ENCODE assay signal across 9 mouse cellular contexts in the genomic region with DNA sequence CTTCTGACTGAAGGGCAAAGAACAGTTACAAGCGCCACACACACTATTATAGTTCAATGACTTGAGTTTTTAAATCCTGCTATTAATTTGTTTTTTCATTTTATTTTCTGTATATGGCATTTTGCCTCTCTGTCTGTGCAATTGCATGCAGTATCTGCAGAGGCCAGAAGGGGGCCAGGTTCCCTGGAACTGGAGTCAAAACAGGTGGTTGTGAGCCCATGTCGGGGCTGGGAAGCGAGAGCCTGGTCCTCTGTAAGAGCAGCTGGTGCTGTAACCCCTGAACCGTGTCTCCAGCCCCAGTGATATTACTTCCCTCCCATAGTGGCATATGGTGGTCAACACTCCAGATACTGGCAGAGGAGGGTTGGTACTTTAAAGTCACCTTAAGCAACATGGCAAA. TPM values are rescaled to one million over a fixed set of nuclear protein-coding genes. Genes with fewer than 3 reads are reported as not detected.
DNase-seq lines count a peak whose midpoint lies in the region; ATAC-seq and TF ChIP-seq lines count a peak whose summit lies in the region.
"Had no signal": no experiment of that assay in that cellular context is flagged by ENCODE, and none has a peak within 500 bp of the region (broad histone marks: within the 10 kb centered on the region; RNA-seq: fewer than 3 reads in every experiment).

No protein-coding gene starts in this region.

- no peak for ATAC-seq in forebrain, embryonic 16.5 days
- ATAC-seq in embryonic facial prominence, embryonic 11.5 days (replicated peaks; ENCODE audit: insufficient number of reproducible peaks, low FRiP score, low TSS enrichment, low read depth) = 0 out of 2 replicates have a peak, but pooled peaks have one; percentile 46
- ATAC-seq in lung, embryonic 14.5 days (ENCODE audit: insufficient read depth) = no peak

- H3K4me2 ChIP-seq in forebrain, embryonic 16.5 days (ENCODE audit: low read length) = no peak overlapping the region
- H3K4me2 ChIP-seq in embryonic facial prominence, embryonic 11.5 days (ENCODE audit: low read depth, low read length) = no peak overlapping the region
- no peak overlapping the region for H3K4me2 ChIP-seq in lung, embryonic 14.5 days
- H3K4me2 ChIP-seq: heart, embryonic 15.5 days had no signal

- H3K27me3 ChIP-seq in forebrain, embryonic 10.5 days (ENCODE audit: poor library complexity, severe bottlenecking) = peaks cover 19% of the 10 kb centered on the region
- H3K27me3 ChIP-seq in forebrain, embryonic 16.5 days (replicated peaks; ENCODE audit: control insufficient read depth, insufficient read depth, low read length) = no peaks in the 10 kb centered on the region
- no peaks in the 10 kb centered on the region for H3K27me3 ChIP-seq in embryonic facial prominence, embryonic 11.5 days (ENCODE audit: control insufficient read depth, insufficient read depth, low read length)
- no peaks in the 10 kb centered on the region for H3K27me3 ChIP-seq in kidney, adult 2 months (replicated peaks; ENCODE audit: control insufficient read depth, insufficient read depth, low read length)
- no peaks in the 10 kb centered on the region for H3K27me3 ChIP-seq in lung, embryonic 14.5 days (ENCODE audit: insufficient read depth, low read length)
- H3K27me3 ChIP-seq: heart, embryonic 15.5 days had no signal

- peak; percentile 79 for TF ChIP-seq CTCF in kidney, adult 2 months (conservative IDR thresholded peaks at IDR 0.05; ENCODE audit: insufficient read depth, insufficient read length, low read depth, low read length)
- peak; percentile 78 for TF ChIP-seq CTCF in lung, embryonic 14.5 days (IDR thresholded peaks at IDR 0.05; ENCODE audit: low read depth)

- DNase-seq in forebrain, embryonic 10.5 days (ENCODE audit: extremely low spot score, low spot score) = peak; percentile 68
- DNase-seq in urinary bladder, postnatal 25 days (ENCODE audit: low spot score) = peak; percentile 66
- no peak for DNase-seq in urinary bladder, postnatal 10 days (ENCODE audit: low spot score)
- peak; percentile 77 for DNase-seq in embryonic facial prominence, embryonic 11.5 days (ENCODE audit: low spot score)
- peak; percentile 77 for DNase-seq in kidney, adult 2 months
- peak; percentile 79 for DNase-seq in lung, embryonic 14.5 days
- DNase-seq in spleen, postnatal 10 days (ENCODE audit: low spot score in 2 of 2) = peak; percentile 69 to 88

- 0 out of 2 replicates have a peak, but pooled peaks cover 9% of the 10 kb centered on the region for H3K9me3 ChIP-seq in forebrain, embryonic 10.5 days
- no peaks in the 10 kb centered on the region for H3K9me3 ChIP-seq in forebrain, embryonic 16.5 days (ENCODE audit: control insufficient read depth, low read length)
- no peaks in the 10 kb centered on the region; the same call in 1 of the 2 replicates for H3K9me3 ChIP-seq in embryonic facial prominence, embryonic 11.5 days (replicated peaks; ENCODE audit: control insufficient read depth, low read length)
- H3K9me3 ChIP-seq in lung, embryonic 14.5 days (ENCODE audit: low read depth, low read length) = no peaks in the 10 kb centered on the region
- H3K9me3 ChIP-seq: heart, embryonic 15.5 days had no signal

- no peak overlapping the region for H3K9ac ChIP-seq in forebrain, embryonic 16.5 days (replicated peaks; ENCODE audit: low read depth, low read length)
- H3K9ac ChIP-seq in embryonic facial prominence, embryonic 11.5 days (replicated peaks; ENCODE audit: low read length) = no peak overlapping the region
- no peak overlapping the region for H3K9ac ChIP-seq in lung, embryonic 14.5 days
- H3K9ac ChIP-seq: heart, embryonic 15.5 days had no signal

- 16% methylated on average over 4 of the region's 4 CpGs for WGBS in forebrain, embryonic 10.5 days
- 15% methylated on average over 4 of the region's 4 CpGs for WGBS in forebrain, embryonic 16.5 days
- 9% methylated on average over 4 of the region's 4 CpGs for WGBS in embryonic facial prominence, embryonic 11.5 days
- 15% methylated on average over 4 of the region's 4 CpGs for WGBS in kidney, adult 2 months
- 11% methylated on average over 4 of the region's 4 CpGs for WGBS in lung, embryonic 14.5 days

- H3K4me3 ChIP-seq in forebrain, embryonic 10.5 days = no peak overlapping the region
- H3K4me3 ChIP-seq in forebrain, embryonic 16.5 days (replicated peaks; ENCODE audit: low read length) = no peak overlapping the region
- no peak overlapping the region for H3K4me3 ChIP-seq in embryonic facial prominence, embryonic 11.5 days (ENCODE audit: low read depth, low read length)
- no peak overlapping the region for H3K4me3 ChIP-seq in kidney, adult 2 months (ENCODE audit: insufficient read depth, low read depth, low read length)
- H3K4me3 ChIP-seq in lung, embryonic 14.5 days (ENCODE audit: low read depth, low read length) = no peak overlapping the region
- H3K4me3 ChIP-seq: heart, embryonic 15.5 days had no signal

- no peaks in the 10 kb centered on the region for H3K36me3 ChIP-seq in forebrain, embryonic 10.5 days (replicated peaks)
- no peaks in the 10 kb centered on the region for H3K36me3 ChIP-seq in forebrain, embryonic 16.5 days (ENCODE audit: control insufficient read depth, insufficient read depth)
- H3K36me3 ChIP-seq in embryonic facial prominence, embryonic 11.5 days (replicated peaks; ENCODE audit: control insufficient read depth, insufficient read depth, low read depth, low read length) = no peaks in the 10 kb centered on the region
- H3K36me3 ChIP-seq in kidney, adult 2 months (ENCODE audit: control insufficient read depth, insufficient read depth, low read length) = no peaks in the 10 kb centered on the region
- H3K36me3 ChIP-seq in lung, embryonic 14.5 days (ENCODE audit: insufficient read depth) = no peaks in the 10 kb centered on the region
- H3K36me3 ChIP-seq: heart, embryonic 15.5 days had no signal

- H3K4me1 ChIP-seq in forebrain, embryonic 10.5 days = 0 out of 2 replicates have a peak, but pooled peaks cover under 1% of the 10 kb centered on the region
- no peaks in the 10 kb centered on the region for H3K4me1 ChIP-seq in forebrain, embryonic 16.5 days (replicated peaks; ENCODE audit: control insufficient read depth, insufficient read depth, low read length)
- H3K4me1 ChIP-seq in embryonic facial prominence, embryonic 11.5 days (ENCODE audit: control insufficient read depth, insufficient read depth, low read length) = no peaks in the 10 kb centered on the region
- no peaks in the 10 kb centered on the region for H3K4me1 ChIP-seq in kidney, adult 2 months (ENCODE audit: control insufficient read depth, insufficient read depth, low read length)
- no peaks in the 10 kb centered on the region for H3K4me1 ChIP-seq in lung, embryonic 14.5 days (ENCODE audit: insufficient read depth)

- no peak overlapping the region for H3K27ac ChIP-seq in forebrain, embryonic 10.5 days
- no peak overlapping the region for H3K27ac ChIP-seq in forebrain, embryonic 16.5 days (ENCODE audit: low read length)
- H3K27ac ChIP-seq in embryonic facial prominence, embryonic 11.5 days (replicated peaks; ENCODE audit: low read depth, low read length) = no peak overlapping the region
- H3K27ac ChIP-seq in kidney, adult 2 months (ENCODE audit: insufficient read depth, low read depth, low read length) = no peak overlapping the region
- no peak overlapping the region for H3K27ac ChIP-seq in lung, embryonic 14.5 days (ENCODE audit: low read depth)
- H3K27ac ChIP-seq: heart, embryonic 15.5 days had no signal

- TF ChIP-seq POLR2A in kidney, adult 2 months (IDR thresholded peaks at IDR 0.05; ENCODE audit: low read depth, low read length) = no peak

RNA-seq across cellular contexts. Expression of a gene that starts 5.5 kb away (rescaled TPM):
- polyA plus RNA-seq in forebrain, embryonic 10.5 days (2016; fragmentation: Nextera tagmentation; extraction: Ambion mirVana) = 0.84 and 1.1 TPM in 2 replicates
- polyA plus RNA-seq in forebrain, embryonic 16.5 days (2015; fragmentation: Nextera tagmentation; extraction: Ambion mirVana) = 0.42 and 0.76 TPM in 2 replicates
- 0.77 and 0.92 TPM in 2 replicates for polyA plus RNA-seq in embryonic facial prominence, embryonic 11.5 days (2014; fragmentation: Nextera tagmentation; extraction: Ambion mirVana)
- polyA plus RNA-seq in kidney, adult 2 months (2012; rRNA removed) = 1.7 and 2.1 TPM in 2 replicates
- polyA plus RNA-seq in lung, embryonic 14.5 days (2014; fragmentation: Nextera tagmentation; extraction: Ambion mirVana) = 1.1 and 1.7 TPM in 2 replicates

RNA-seq across cellular contexts. Expression of a gene that starts 18.6 kb away (rescaled TPM):
- 0.32 and 0.33 TPM in 2 replicates for polyA plus RNA-seq in forebrain, embryonic 10.5 days (2016; fragmentation: Nextera tagmentation; extraction: Ambion mirVana)
- polyA plus RNA-seq in forebrain, embryonic 16.5 days (2015; fragmentation: Nextera tagmentation; extraction: Ambion mirVana) = 0.40 and 0.53 TPM in 2 replicates
- 0.20 and 0.31 TPM in 2 replicates for polyA plus RNA-seq in embryonic facial prominence, embryonic 11.5 days (2014; fragmentation: Nextera tagmentation; extraction: Ambion mirVana)
- polyA plus RNA-seq in kidney, adult 2 months (2012; rRNA removed) = 2.3 and 4.9 TPM in 2 replicates
- polyA plus RNA-seq in lung, embryonic 14.5 days (2014; fragmentation: Nextera tagmentation; extraction: Ambion mirVana) = 1.3 and 1.7 TPM in 2 replicates

RNA-seq across cellular contexts. Expression of a gene that starts 22.4 kb away (rescaled TPM):
- polyA plus RNA-seq in forebrain, embryonic 10.5 days (2016; fragmentation: Nextera tagmentation; extraction: Ambion mirVana) = 88.2 and 90.4 TPM in 2 replicates
- 70.4 and 80.9 TPM in 2 replicates for polyA plus RNA-seq in forebrain, embryonic 16.5 days (2015; fragmentation: Nextera tagmentation; extraction: Ambion mirVana)
- polyA plus RNA-seq in embryonic facial prominence, embryonic 11.5 days (2014; fragmentation: Nextera tagmentation; extraction: Ambion mirVana) = 31.9 and 44.2 TPM in 2 replicates
- 148 and 190 TPM in 2 replicates for polyA plus RNA-seq in kidney, adult 2 months (2012; rRNA removed)
- 82.1 and 97.3 TPM in 2 replicates for polyA plus RNA-seq in lung, embryonic 14.5 days (2014; fragmentation: Nextera tagmentation; extraction: Ambion mirVana)

RNA-seq across cellular contexts. Expression of a gene that starts 26.4 kb away (rescaled TPM):
- polyA plus RNA-seq in forebrain, embryonic 10.5 days (2016; fragmentation: Nextera tagmentation; extraction: Ambion mirVana) = 73.4 and 77.2 TPM in 2 replicates
- polyA plus RNA-seq in forebrain, embryonic 16.5 days (2015; fragmentation: Nextera tagmentation; extraction: Ambion mirVana) = 106 and 112 TPM in 2 replicates
- polyA plus RNA-seq in embryonic facial prominence, embryonic 11.5 days (2014; fragmentation: Nextera tagmentation; extraction: Ambion mirVana) = 62.0 and 68.6 TPM in 2 replicates
- polyA plus RNA-seq in kidney, adult 2 months (2012; rRNA removed) = 93.0 and 107 TPM in 2 replicates
- 81.2 and 88.2 TPM in 2 replicates for polyA plus RNA-seq in lung, embryonic 14.5 days (2014; fragmentation: Nextera tagmentation; extraction: Ambion mirVana)

RNA-seq across cellular contexts. Expression of a gene that starts 36.0 kb away (rescaled TPM):
- polyA plus RNA-seq in forebrain, embryonic 10.5 days (2016; fragmentation: Nextera tagmentation; extraction: Ambion mirVana) = 3.1 and 5.6 TPM in 2 replicates
- 75.3 and 93.0 TPM in 2 replicates for polyA plus RNA-seq in forebrain, embryonic 16.5 days (2015; fragmentation: Nextera tagmentation; extraction: Ambion mirVana)
- polyA plus RNA-seq in embryonic facial prominence, embryonic 11.5 days (2014; fragmentation: Nextera tagmentation; extraction: Ambion mirVana) = 2.5 and 2.7 TPM in 2 replicates
- polyA plus RNA-seq in kidney, adult 2 months (2012; rRNA removed) = 0.18 and 0.27 TPM in 2 replicates
- 0.09 and 0.30 TPM in 2 replicates for polyA plus RNA-seq in lung, embryonic 14.5 days (2014; fragmentation: Nextera tagmentation; extraction: Ambion mirVana)
